Mouse (Mus musculus): Measurements from ENCODE around the gene Zfp292. TPM values are rescaled to one million over a fixed set of nuclear protein-coding genes. Genes with fewer than 3 reads are reported as not detected.
"Not testable (repeated sequence)": the region's sequence is repeated elsewhere in the genome, so short reads cannot be mapped to it uniquely, and the experiment has no call there.

Zfp292 gene
- polyA plus RNA-seq (2015; fragmentation: Nextera tagmentation; extraction: Ambion mirVana) = 24.1 and 26.0 TPM in 2 replicates

DNA sequence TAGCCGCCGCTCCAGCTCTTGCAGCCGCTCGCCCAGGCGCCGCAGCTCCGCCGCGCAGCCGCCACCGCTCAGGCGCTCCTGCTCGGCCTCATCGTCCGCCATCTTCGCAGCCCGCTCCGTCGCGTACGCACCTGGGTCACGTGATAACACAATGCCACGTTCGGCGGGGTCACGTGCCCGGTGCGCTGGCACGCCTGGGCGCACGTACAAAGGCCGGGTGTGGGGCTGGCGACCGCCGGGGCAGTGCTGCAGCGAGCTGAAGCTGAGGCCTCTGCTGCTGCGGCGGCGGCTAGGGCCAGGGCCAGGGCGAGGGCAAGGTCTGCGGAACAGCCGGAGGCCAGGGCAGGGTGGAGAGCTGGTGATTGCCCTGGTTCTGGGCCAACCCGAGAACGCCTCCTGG lies at the start of gene Zfp292:
Zfp292 (minus strand) TSS at position 143 of the 400 bp plus-strand sequence.
- H3K27ac ChIP-seq = peak within 1 kb of the TSS; percentile 97
- WGBS = under 1% methylated on average over 40 of the region's 44 CpGs

DNA sequence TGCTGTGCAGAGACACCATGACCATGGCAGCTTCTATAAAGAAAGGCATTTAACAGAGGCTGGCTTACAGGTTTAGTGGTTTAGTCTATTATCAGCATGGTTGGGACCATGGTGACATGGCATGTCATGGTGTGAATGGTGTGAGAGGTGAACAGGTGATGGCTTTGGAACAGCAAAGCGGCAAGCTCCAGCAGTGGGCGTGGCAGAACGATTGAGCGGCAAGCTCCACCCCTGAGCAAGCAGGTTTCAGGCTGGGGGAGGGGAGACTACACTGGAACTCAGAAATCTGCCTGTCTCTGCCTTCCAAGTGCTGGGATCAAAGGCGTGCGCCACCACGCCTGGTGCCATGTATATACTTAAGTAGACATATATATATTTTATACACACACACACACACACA lies 45.6 kb upstream of the Zfp292 start:
- H3K4me3 ChIP-seq; ATAC-seq (ENCODE audit: low FRiP score, low read depth): not testable (repeated sequence)
- 84% methylated on average over 7 of the region's 7 CpGs for WGBS

More for the DNA sequence above, at the start of gene Zfp292:
- Histone ChIP-seq H3K9me3 (no peaks in the 10 kb centered on the region), H3K4me2 (replicated peaks) (peak within 1 kb of the TSS; percentile 79), H3K4me1 (peaks cover 31% of the 10 kb centered on the region), H3K27me3 (no peaks in the 10 kb centered on the region), H3K4me3 (peak within 1 kb of the TSS; percentile 98), H3K9ac (peak within 1 kb of the TSS; percentile 99), H3K36me3 (peaks cover 13% of the 10 kb centered on the region)
- peak; percentile 93 for ATAC-seq (ENCODE audit: low FRiP score, low read depth)

GRCm38 (mm10) chr4:34922177-34922870 lies 39.6 kb upstream of the Zfp292 start:
- H3K9me3 ChIP-seq = no peaks in the 10 kb centered on the region
- H3K27me3 ChIP-seq = no peaks in the 10 kb centered on the region
- H3K27ac ChIP-seq = no peak overlapping the region
- no peak overlapping the region for H3K4me3 ChIP-seq
- ATAC-seq (ENCODE audit: low FRiP score, low read depth) = no peak
- no peaks in the 10 kb centered on the region for H3K36me3 ChIP-seq
- 61% methylated on average over 6 of the region's 6 CpGs for WGBS
- H3K9ac ChIP-seq = no peak overlapping the region
- no peaks in the 10 kb centered on the region for H3K4me1 ChIP-seq
- H3K4me2 ChIP-seq (replicated peaks) = no peak overlapping the region

More for the DNA sequence above, 45.6 kb upstream of the Zfp292 start:
- H3K4me1 ChIP-seq; H3K36me3 ChIP-seq; H3K27ac ChIP-seq; H3K9ac ChIP-seq; H3K9me3 ChIP-seq; H3K4me2 ChIP-seq (replicated peaks); H3K27me3 ChIP-seq: not testable (repeated sequence)

DNA sequence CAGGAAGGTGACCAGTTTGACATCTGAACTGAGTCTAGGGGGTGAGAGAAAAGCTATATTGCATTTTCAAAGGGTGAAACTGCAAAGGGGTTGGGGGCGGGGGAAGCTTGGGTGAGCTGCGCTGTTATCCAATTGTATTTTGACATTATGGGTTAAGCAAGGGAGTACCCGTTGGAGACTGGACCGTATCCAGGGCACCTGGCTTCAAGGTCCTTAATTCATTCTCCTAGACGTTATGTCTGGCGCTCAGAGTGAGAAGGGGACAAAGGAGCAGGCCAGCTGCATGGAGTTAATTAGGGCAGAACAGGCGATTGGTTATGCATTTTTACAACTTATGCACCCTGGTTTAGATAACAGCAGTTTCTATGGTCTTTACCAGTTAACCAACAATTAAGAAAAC lies 34.6 kb upstream of the Zfp292 start:
- Histone ChIP-seq H3K36me3 (no peaks in the 10 kb centered on the region), H3K27me3 (no peaks in the 10 kb centered on the region), H3K4me1 (no peaks in the 10 kb centered on the region), H3K9ac (no peak overlapping the region), H3K4me2 (replicated peaks) (no peak overlapping the region), H3K27ac (no peak overlapping the region; the same call in 1 of the 2 replicates), H3K9me3 (no peaks in the 10 kb centered on the region), H3K4me3 (no peak overlapping the region)
- WGBS = 22% methylated on average over 7 of the region's 7 CpGs
- peak; percentile 61 for ATAC-seq (ENCODE audit: low FRiP score, low read depth)

- WGBS = 77% methylated on average over 3 of the region's 3 CpGs
- Histone ChIP-seq H3K4me3 (no peak overlapping the region), H3K4me1 (peaks cover 5% of the 10 kb centered on the region; the same call in 1 of the 2 replicates), H3K9me3 (no peaks in the 10 kb centered on the region), H3K9ac (no peak overlapping the region), H3K27ac (no peak overlapping the region), H3K36me3 (no peaks in the 10 kb centered on the region), H3K4me2 (replicated peaks) (no peak overlapping the region), H3K27me3 (no peaks in the 10 kb centered on the region)
- no peak for ATAC-seq (ENCODE audit: low FRiP score, low read depth)
These were observed 29.4 kb upstream of the Zfp292 start for GRCm38 (mm10) chr4:34912171-34912570.

- Histone ChIP-seq H3K27me3 (no peaks in the 10 kb centered on the region), H3K36me3 (no peaks in the 10 kb centered on the region), H3K27ac (no peak overlapping the region), H3K4me3 (no peak overlapping the region), H3K4me1 (peaks cover 5% of the 10 kb centered on the region; the same call in 1 of the 2 replicates), H3K9me3 (no peaks in the 10 kb centered on the region), H3K4me2 (replicated peaks) (no peak overlapping the region), H3K9ac (no peak overlapping the region)
- ATAC-seq (ENCODE audit: low FRiP score, low read depth) = no peak
- 43% methylated on average over 3 of the region's 3 CpGs for WGBS
These were observed 28.6 kb upstream of the Zfp292 start for GRCm38 (mm10) chr4:34911401-34911800.

GRCm38 (mm10) chr4:34908127-34908526 lies 25.4 kb upstream of the Zfp292 start:
- H3K27me3 ChIP-seq = no peaks in the 10 kb centered on the region
- H3K9me3 ChIP-seq = no peaks in the 10 kb centered on the region
- no peak overlapping the region for H3K4me3 ChIP-seq
- H3K27ac ChIP-seq = no peak overlapping the region
- H3K9ac ChIP-seq = no peak overlapping the region
- no peak for ATAC-seq (ENCODE audit: low FRiP score, low read depth)
- H3K4me1 ChIP-seq = peaks cover 5% of the 10 kb centered on the region; the same call in 1 of the 2 replicates
- H3K4me2 ChIP-seq (replicated peaks) = no peak overlapping the region
- H3K36me3 ChIP-seq = no peaks in the 10 kb centered on the region
- 90% methylated on average over 7 of the region's 7 CpGs for WGBS

GRCm38 (mm10) chr4:34907026-34907425 lies 24.3 kb upstream of the Zfp292 start:
- H3K9me3 ChIP-seq = no peaks in the 10 kb centered on the region
- no peaks in the 10 kb centered on the region for H3K27me3 ChIP-seq
- no peak for ATAC-seq (ENCODE audit: low FRiP score, low read depth)
- H3K36me3 ChIP-seq = no peaks in the 10 kb centered on the region
- 32% methylated on average over 14 of the region's 14 CpGs for WGBS
- H3K4me2 ChIP-seq (replicated peaks) = peak overlapping the region; percentile 32
- no peak overlapping the region for H3K4me3 ChIP-seq
- peaks cover 5% of the 10 kb centered on the region; the same call in 1 of the 2 replicates for H3K4me1 ChIP-seq
- H3K27ac ChIP-seq = no peak overlapping the region
- no peak overlapping the region for H3K9ac ChIP-seq

- Histone ChIP-seq H3K36me3 (no peaks in the 10 kb centered on the region), H3K9ac (no peak overlapping the region), H3K4me3 (no peak overlapping the region), H3K27ac (no peak overlapping the region), H3K27me3 (no peaks in the 10 kb centered on the region), H3K4me2 (replicated peaks) (no peak overlapping the region), H3K4me1 (no peaks in the 10 kb centered on the region), H3K9me3 (no peaks in the 10 kb centered on the region)
- 79% methylated on average over 4 of the region's 4 CpGs for WGBS
- ATAC-seq (ENCODE audit: low FRiP score, low read depth) = no peak
These were observed 23.4 kb upstream of the Zfp292 start for GRCm38 (mm10) chr4:34906151-34906550.

GRCm38 (mm10) chr4:34905396-34905795 lies 22.6 kb upstream of the Zfp292 start:
- H3K27me3 ChIP-seq = no peaks in the 10 kb centered on the region
- H3K27ac ChIP-seq = no peak overlapping the region
- H3K4me3 ChIP-seq = no peak overlapping the region
- H3K9ac ChIP-seq = no peak overlapping the region
- no peaks in the 10 kb centered on the region for H3K4me1 ChIP-seq
- ATAC-seq (ENCODE audit: low FRiP score, low read depth) = no peak
- no peaks in the 10 kb centered on the region for H3K36me3 ChIP-seq
- H3K4me2 ChIP-seq (replicated peaks) = no peak overlapping the region
- no peaks in the 10 kb centered on the region for H3K9me3 ChIP-seq
- WGBS = 67% methylated on average over 5 of the region's 5 CpGs

DNA sequence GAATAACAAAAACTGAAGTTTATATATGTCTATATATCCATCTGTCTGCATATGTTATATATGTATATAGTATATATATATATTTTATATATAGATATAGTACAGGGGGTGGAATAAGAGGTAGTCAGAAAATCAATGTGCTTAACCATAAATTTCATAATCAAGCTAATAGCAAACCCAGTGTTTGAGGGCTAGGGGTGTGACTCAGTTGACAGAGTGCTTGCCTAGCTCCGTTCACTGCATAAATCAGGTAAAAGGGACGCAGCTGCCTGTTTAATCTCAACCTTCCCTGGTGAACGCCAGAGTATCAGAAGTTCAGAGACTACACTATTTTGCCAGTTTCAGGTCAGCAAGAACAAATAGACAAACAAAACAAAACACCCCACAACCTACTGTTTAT lies 18.8 kb upstream of the Zfp292 start:
- not testable (repeated sequence) for ATAC-seq (ENCODE audit: low FRiP score, low read depth); H3K4me1 ChIP-seq; H3K9ac ChIP-seq; H3K27ac ChIP-seq; H3K36me3 ChIP-seq; H3K9me3 ChIP-seq; H3K4me2 ChIP-seq (replicated peaks); H3K27me3 ChIP-seq; H3K4me3 ChIP-seq
- 69% methylated on average over 3 of the region's 3 CpGs for WGBS

DNA sequence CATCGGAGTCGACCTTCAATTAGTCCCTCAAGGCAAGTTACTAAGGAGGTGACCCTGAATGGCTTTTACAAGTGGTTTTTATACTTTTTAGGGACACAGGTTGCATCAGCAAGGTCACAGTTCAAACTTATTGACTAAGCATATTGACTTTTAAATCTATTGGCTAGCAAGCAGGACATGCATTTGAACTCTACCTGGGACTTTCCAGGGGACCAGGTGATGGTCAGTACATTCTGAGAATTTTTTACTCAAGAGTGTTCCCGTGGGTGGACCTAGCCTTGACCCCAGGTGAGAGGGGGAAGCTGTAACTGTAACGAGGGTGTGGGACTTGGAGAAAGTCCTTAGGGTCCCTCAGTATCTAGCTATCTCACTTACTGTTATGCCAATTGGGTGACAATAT lies 18.4 kb upstream of the Zfp292 start:
- WGBS = 72% methylated on average over 4 of the region's 4 CpGs
- Histone ChIP-seq H3K36me3 (no peaks in the 10 kb centered on the region), H3K4me1 (no peaks in the 10 kb centered on the region), H3K4me2 (replicated peaks) (no peak overlapping the region), H3K9me3 (no peaks in the 10 kb centered on the region), H3K9ac (no peak overlapping the region), H3K27me3 (no peaks in the 10 kb centered on the region), H3K27ac (no peak overlapping the region), H3K4me3 (no peak overlapping the region)
- ATAC-seq (ENCODE audit: low FRiP score, low read depth) = no peak

- 54% methylated on average over 9 of the region's 9 CpGs for WGBS
- no peak overlapping the region for H3K27ac ChIP-seq
- H3K4me1 ChIP-seq = no peaks in the 10 kb centered on the region
- no peak overlapping the region for H3K4me3 ChIP-seq
- ATAC-seq (ENCODE audit: low FRiP score, low read depth) = no peak
- H3K9me3 ChIP-seq = no peaks in the 10 kb centered on the region
- no peaks in the 10 kb centered on the region for H3K27me3 ChIP-seq
- H3K9ac ChIP-seq = no peak overlapping the region
- H3K36me3 ChIP-seq = no peaks in the 10 kb centered on the region
- no peak overlapping the region for H3K4me2 ChIP-seq (replicated peaks)
These were observed 17.4 kb upstream of the Zfp292 start for GRCm38 (mm10) chr4:34900155-34900554.
